Mouse (Mus musculus) urinary bladder, postnatal 0 days (tissue): ENCODE measurements around the gene Shd. TPM values are rescaled to one million over a fixed set of nuclear protein-coding genes. Genes with fewer than 3 reads are reported as not detected.

Experiments used
- polyA plus RNA-seq: library from polyadenylated mRNA; unstranded; fragments of >200 nt; fragmentation: Nextera tagmentation; extraction: Ambion mirVana; gene quantifications from 2 replicates; pipeline ENCODE4 v1.2.1, GENCODE M21; 2015

Shd gene
- polyA plus RNA-seq: 0.92 and 1.1 TPM in 2 replicates

DNA sequence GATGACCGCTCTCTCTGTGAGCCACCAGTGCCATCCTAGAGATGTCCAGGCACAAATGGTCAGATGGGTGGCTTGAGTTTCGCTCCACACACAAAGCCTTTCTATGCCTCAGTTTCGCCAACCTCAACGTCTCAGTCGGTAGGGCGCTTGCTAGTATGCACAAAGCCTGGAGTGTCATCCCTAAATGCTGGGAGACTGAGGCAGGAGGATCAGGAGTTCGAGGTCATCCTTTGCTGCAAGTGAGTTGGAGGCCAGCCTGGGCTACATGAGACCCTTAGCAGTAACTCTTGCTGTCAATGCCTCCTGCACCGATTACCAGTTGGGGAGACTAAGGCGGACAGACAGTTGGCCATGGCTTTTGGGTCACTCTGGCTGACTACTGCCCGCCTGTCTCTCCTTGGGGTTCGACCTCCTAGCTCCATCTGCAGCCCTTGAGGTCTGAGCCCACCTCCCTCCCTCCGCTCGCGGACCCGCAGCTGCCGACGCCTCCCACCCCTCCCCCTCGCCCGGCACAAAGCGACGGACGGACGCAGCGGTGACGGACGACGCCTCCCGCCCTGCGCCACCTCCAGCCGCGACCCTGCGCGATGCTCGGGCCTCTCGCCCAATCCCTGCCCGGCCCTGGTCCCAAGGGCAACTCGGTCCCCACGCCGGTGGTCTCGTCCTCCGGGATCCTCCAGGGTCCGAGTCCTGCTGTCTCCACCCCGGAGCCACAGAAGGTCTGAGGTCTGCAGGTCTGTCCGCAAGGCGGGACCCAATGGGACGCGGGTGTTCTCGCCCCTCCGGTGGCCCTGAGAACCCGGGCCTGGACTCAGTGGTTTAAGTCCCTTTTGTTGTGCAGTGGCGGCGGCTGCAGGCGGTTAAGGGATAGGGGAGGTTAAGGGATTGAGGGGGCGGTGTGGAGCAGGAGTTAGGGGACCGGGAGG lies at the start of gene Shd:
Gene Shd (plus strand): TSS at position 502 of the 926 bp plus-strand sequence.

DNA sequence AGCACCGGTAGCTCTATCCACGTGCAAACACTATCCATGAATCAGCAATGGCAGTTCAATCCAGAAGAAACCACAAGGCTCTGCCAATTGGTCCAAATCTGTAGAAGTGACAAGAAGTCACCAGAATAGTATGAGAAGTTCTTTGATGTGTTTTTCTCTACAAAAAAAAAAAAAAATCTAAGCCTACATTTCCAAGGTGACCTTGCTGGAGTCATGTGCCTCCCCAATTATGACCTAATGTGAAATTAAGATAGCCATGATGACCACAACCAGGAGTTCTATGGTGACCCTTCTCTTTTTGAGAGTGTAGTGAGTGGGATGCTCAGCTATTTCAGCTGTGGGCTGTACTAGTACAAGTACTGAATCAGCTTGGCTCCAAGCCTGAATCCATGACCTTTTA lies 20.9 kb upstream of the Shd start, which contains the start of gene Zfp119b:
Gene Zfp119b (minus strand): TSS at position 101 of the 400 bp plus-strand sequence.

DNA sequence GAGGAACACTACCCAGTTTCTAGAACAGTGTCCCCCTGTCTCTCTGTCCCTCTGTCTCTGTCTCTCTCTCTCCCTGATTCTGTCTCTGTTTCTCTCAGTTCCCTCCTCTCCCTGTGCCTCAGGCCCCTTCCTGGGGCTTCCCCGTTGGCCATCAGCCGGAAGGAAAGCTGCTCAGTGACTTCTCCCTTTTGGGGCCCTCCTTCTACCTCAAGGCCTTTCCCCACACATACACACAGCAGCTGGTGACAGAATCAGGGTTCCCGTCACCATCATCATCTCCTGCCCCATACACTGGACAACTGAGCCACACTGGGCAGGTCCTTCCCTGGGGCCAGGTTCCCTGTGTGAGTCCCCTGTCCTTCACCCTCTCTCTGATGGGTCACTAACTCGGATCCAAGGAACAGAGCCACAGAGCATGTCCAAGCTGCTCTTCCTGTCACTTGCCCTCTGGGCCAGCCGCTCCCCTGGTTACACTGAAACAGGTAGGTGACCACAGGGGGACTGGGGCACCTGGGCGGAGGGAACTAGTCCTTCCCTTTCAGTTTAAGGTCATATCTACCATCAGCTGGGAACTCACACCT lies 17.7 kb upstream of the Shd start, which contains the start of gene Ebi3:
Gene Ebi3 (plus strand): TSS at position 194 of the 581 bp plus-strand sequence.

DNA sequence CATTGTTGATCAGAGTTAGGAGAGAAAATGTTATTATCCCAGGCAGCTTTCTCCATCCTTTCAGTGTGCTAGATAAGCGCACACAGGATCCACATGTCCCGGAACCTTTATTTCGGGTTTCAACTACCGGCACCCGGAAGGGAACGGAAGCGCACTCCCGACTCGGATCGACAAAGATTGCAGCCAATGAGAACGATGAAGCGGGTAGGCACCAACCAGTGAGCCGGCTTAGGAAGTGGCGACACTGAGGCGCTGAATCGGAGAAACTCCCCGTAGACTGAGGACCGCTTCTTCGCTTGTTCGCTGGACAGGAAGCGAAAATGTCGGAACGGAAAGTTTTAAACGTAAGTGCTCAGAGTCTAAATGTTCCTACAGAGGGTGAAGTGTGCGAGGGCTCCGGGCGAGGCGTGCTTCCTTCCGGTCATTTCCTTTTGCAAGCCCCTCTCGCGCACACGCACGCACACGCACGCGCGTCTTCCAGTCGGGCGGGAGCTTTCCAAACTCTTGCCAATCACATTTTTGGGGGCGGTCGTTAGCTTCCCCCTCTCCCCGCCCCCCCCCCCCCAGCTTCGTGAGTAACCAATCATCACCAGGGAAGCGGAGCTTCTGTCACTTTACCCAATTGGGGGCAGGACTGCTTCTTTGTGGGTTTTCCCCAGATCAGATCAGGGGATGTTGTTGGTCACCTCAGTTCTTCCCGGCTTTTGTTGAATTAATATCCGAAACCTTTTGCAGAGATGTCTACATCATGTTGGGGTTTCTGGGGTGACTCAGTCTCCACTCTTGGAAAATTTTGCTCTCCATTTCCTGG lies 11.1 kb upstream of the Shd start, which contains the start of gene Yju2:
Gene Yju2 (plus strand): TSS at position 182 of the 811 bp plus-strand sequence.

DNA sequence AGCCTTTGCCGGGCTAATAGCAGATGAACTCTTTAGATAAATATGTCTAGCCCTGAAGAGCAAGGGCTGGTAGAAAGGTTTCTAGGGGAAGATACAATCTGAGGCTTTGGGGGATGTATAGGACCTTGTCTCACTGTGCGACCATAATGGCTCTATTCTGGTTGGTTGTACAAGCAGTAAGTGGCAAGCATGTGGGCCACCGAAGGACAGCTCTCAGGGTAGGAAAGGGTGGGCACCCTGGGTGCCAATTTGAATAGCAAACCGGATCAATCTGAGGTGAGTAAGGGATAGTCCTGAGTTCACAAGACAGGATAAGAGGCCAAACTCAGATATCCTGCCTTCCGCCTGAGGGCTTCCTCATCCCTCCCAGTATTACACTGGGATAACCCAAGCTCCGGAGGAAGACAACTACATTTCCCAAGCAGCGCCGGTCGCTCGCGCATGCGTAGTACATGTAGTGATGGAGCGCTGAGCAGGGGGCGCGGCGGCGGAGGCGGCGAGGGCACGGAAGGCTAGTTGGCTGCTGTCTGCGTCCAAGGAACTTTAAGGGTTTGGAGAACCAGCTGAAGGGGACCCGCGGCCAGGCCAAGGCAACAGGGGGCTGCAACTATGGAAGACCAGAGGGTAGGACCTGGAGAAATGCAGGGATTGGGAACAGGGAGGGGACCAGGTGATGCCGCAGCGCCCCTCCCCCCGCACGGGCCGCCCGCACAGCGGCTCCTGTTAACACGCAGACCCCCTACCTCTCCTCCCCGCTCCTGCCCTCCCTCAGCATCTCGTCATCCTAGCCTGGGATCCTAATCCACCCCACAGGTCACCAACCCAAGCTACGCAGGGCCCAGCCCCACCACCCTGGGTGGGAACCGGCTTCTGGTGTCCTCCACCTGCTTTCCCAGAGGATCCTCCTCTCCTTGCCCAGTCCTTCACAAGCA lies 16.0 kb downstream of the Shd start, which contains the start of gene Fsd1:
Gene Fsd1 (plus strand): TSS at position 480 of the 932 bp plus-strand sequence.

DNA sequence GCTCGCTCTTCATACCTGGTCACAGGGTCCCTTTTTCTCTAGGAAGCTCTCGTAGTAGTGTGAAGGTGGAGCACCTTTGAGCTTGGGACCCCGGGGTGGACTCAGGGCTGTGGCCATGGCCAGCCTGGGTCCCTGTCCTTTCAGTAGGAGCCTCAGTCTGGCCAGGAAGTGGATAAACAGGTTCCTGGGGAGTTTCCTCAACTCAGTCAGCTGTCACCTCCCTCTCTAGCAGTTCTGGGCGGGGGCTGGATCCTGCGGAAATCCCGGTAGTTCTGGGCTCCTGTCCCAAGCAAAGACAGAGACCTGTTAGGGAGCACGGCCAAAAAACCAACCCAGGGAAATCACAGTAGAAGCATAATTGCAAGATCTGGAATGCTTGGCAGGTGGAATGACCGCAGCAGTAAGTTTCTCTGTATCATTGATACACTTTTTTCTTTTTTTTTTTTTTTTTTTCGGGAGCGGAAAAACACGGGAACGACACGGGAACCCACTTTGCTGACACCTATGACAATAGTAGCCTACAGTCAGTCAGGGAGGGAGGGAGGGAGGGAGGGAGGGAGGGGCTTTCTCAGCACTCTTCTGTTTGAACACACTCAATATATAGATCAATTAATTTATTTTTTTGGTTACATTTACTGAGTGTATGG lies 35.3 kb downstream of the Shd start, which contains the start of the genes Stap2 and Mpnd:
Gene Stap2 (minus strand): TSS at position 170 of the 647 bp plus-strand sequence.
Gene Mpnd (plus strand): TSS at position 297 of the 647 bp plus-strand sequence.

Other genes starting within 250 kb of the Shd start
- 0.16 and 0.31 TPM in 2 replicates for gene Adgre4, start 220.5 kb upstream of the Shd start, polyA plus RNA-seq
- 5.5 and 6.0 TPM in 2 replicates for gene Zfp119a, start 91.5 kb upstream of the Shd start, polyA plus RNA-seq
- 7.9 and 8.5 TPM in 2 replicates for gene Zfp959, start 78.4 kb upstream of the Shd start, polyA plus RNA-seq
- gene Zfp119b, start 21.0 kb upstream of the Shd start, polyA plus RNA-seq: 5.9 and 6.2 TPM in 2 replicates
- 2.3 and 3.0 TPM in 2 replicates for gene Ebi3, start 17.8 kb upstream of the Shd start, polyA plus RNA-seq
- gene Yju2, start 11.4 kb upstream of the Shd start, polyA plus RNA-seq: 12.7 and 14.0 TPM in 2 replicates
- 0.73 and 0.79 TPM in 2 replicates for gene Fsd1, start 16.0 kb downstream of the Shd start, polyA plus RNA-seq
- 19.1 and 20.0 TPM in 2 replicates for gene Stap2, start 35.1 kb downstream of the Shd start, polyA plus RNA-seq
- 32.2 and 34.7 TPM in 2 replicates for gene Mpnd, start 35.2 kb downstream of the Shd start, polyA plus RNA-seq
- gene Sh3gl1, start 66.2 kb downstream of the Shd start, polyA plus RNA-seq: 85.7 and 100 TPM in 2 replicates
- 4.9 and 7.4 TPM in 2 replicates for gene Chaf1a, start 70.0 kb downstream of the Shd start, polyA plus RNA-seq
- 43.9 and 47.2 TPM in 2 replicates for gene Ubxn6, start 104.6 kb downstream of the Shd start, polyA plus RNA-seq
- gene Hdgfl2, start 109.2 kb downstream of the Shd start, polyA plus RNA-seq: 53.5 and 57.9 TPM in 2 replicates
- gene Plin4, start 139.3 kb downstream of the Shd start, polyA plus RNA-seq: 13.1 and 16.2 TPM in 2 replicates
- 0.14 and 0.21 TPM in 2 replicates for gene Plin5, start 147.1 kb downstream of the Shd start, polyA plus RNA-seq
- 3.4 and 7.2 TPM in 2 replicates for gene Lrg1, start 151.5 kb downstream of the Shd start, polyA plus RNA-seq
- gene Sema6b, start 169.9 kb downstream of the Shd start, polyA plus RNA-seq: 0.37 and 0.85 TPM in 2 replicates
- gene Tnfaip8l1, start 192.0 kb downstream of the Shd start, polyA plus RNA-seq: 3.6 and 4.2 TPM in 2 replicates
- 75.0 and 82.0 TPM in 2 replicates for gene Mydgf, start 213.5 kb downstream of the Shd start, polyA plus RNA-seq
- gene Dpp9, start 248.4 kb downstream of the Shd start, polyA plus RNA-seq: 18.3 and 21.8 TPM in 2 replicates